Mouse (Mus musculus) testis, postnatal 14 days (tissue): ENCODE measurements around the gene Cog1.

ENCODE experiments used
- DNase-seq: peaks from one replicate; pipeline ENCODE4 v3.0.0; 2021; ENCODE audit warnings: low spot score

Cog1 gene

DNA sequence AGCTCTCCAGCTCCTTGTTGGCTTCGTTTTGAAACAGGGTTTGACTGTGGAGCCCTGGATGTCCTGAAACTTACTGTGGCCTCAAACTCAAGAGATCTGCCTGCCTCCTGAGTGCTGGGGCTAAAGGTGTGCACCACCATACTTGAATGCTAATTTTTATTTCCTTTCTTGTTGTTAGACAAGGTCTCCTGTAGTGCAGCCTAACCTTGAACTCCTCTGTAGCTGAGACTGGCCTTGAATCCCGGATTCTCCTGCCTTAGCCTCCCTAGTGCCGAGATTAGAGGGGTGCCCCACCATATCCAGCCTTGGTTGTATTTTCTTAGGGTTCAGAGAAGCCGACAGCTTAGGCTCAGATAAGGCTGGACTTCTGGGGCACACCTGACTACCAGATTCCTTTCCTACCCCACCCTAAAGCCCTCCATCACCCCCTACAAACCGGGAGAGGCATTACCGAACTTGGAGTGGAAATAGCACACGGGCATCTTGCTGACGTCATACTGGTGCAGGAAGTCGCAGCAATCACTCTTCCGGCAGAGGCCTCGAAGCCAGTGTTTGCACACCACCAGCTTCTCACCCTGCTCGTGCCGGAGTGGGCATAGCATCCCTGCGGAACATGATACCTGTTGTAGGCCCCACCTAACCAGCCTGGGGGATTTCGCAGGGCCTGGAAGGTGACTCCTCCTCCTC, 57.1 kb downstream of the Cog1 start:
- no peak for DNase-seq

DNA sequence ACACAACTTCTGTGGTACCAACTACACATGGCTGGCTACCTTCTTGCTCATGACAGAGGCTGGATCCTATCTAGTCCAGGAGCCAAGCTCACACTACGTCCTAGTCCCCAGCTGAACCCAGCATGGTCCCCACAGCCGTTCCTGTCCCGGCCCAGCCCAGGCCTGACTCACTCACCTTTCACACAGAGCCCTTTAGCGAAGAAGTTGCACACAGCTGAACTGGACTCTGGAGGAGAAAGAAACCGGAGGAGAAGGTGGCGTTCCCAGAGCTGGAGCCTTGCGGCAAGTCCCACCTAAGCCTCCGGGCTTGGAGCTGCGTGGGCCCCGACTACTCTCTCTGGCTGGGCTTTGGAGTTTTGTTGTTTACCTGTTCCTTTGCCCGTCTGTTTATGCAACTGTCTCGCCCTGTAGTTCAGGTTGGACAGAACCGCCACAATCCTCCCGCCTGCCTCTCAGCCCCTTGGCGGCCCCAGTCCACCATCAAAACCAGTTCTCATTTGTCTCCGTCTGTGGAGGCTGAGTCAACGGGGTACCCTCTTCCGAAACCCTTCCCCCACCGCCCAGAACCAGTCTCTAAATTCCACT, 59.8 kb downstream of the Cog1 start:
- no peak for DNase-seq

DNA sequence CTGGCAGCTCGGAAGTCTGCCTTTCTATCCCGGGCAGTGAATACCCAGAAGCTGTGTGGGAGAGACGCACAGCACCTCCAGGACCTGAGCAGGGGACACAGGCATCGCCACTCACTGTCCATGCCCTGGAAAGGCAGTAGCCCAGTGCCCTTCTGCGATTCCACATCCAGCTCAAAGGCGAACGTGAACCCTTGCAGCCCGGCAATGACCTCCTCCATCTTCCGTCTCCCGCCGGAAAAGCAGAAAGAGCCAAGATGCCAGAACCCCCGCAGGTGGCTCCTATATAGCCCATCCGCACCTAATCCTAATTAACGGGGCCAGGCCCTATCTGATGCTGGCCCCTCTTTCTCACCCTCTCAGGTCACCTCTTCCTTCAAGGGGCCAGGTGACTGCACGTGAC, 60.3 kb downstream of the Cog1 start:
- no peak for DNase-seq

DNA sequence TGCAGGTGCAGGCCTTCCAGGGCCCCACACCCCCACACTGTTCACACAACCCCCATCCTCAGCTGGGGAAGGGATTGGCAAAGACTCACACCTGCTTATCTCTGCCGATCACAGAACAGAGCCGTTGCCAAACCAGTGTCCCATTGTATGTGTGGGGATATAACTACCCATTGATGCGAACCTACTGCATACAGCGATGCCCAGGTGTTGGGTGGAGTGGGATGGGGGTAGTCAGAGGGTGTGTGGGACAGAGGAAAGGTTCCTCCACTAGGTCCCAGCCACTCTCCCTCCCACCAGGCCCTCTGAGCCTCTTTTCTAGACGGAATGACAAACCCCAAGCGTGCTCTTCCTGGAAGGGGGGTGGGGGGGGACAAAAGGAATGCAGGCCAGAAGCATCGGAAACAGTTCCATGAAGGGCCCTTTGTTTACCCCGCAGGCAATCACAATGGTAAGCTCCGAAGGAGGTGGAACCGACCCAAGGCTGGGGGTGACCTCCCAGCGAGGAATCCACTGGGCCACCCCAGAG, 60.8 kb downstream of the Cog1 start, which contains the start of gene Cpsf4l:
Cpsf4l (minus strand) TSS at position 287 of the 526 bp plus-strand sequence.
- DNase-seq: peak; percentile 48

DNA sequence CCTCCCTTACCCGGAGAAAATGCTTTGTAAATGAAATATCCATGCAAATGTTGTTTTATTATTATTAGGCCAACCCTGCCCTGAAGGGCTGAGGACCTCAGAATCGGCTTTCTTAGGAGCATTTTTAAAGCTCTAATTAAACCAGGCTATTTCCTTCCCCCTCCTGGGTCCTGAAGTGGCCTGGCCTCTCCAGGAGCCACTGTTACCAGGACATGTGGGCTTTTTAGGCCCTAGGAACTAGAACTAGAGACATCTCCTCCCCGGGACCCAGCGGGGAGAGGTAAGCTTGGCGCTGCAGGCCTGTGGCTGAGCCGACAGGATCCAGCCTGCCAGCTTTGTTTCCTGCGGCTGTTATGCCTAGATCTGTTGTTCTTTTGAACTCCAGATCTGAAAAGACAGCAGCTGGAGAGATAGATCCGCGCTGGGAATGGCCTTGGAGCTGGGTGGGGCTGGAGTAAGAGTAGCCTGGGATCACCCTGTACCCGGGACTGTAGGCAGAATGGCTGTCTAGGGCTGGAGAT, 61.3 kb downstream of the Cog1 start:
- DNase-seq: peak; percentile 58

DNA sequence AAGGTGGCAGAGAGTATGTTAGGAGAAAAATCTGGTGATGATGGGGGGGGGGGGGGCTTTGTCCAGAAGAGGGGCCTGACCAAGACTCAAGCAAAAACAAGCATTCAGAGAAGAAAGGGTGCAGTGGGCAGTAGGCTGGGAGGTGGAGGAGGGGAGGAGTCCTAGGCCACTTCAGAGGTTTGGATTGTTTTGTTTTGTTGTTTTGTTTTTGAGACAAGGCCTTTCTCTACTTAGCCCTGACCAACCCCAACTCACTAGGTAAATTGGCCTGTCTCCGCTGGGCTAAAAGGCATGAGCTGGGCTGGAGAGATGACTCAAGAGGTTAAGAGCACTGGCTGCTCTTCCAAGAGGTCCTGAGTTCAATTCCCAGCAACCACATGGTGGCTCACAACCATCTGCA, 62.1 kb downstream of the Cog1 start:
- DNase-seq: no peak

DNA sequence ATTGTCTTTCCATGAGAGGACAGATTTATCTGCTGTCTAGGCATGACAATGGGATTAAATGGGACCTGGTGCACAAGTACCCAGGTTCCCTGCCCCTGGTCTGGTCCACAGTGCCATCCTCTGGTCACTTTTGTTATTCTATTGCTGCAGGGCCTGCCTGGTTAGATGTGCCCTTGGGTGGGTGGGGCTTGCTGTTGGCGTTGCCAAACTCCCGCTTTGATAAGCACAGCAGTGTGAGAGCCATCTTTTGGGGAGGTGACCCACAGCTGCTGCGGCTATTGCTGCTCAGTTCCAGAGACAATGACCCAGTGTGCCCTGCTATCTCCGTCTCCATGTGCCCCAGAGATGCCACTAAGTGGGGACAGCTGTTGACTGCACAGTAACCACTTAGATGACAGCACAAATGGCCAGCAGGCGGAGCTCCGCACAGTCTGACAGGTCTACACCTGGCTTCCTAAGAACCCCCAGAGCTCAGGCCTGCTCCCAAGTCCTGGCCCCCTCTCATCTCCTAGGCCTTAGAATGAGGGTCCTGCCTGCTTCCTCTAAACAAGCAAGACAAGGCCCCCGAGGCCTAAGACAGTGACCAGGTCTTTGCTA, 66.2 kb downstream of the Cog1 start:
- DNase-seq: peak; percentile 71

DNA sequence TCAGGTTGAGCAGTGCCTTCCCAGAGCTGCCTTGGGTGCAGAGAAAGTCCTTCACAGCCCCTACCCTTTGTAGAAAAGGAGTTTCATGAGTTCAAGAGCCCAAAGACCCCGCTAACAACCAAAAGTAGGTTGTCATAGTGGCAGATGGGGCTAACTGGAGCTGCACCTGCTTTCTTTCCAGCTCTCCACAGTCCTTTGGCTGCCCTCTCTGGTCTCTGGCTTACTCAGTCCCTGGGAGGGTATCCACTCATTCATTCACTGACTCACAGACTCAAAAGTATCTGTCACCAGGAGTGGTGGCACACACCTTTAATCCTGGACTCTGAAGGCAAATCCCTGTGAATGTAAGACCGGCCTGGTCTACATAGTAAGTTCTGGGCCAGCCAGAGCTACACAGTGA, 67.2 kb downstream of the Cog1 start:
- DNase-seq: no peak
